Mouse (Mus musculus) lung, postnatal 14 days (tissue): ENCODE results near the gene Tinagl1.

ENCODE experiments used
- DNase-seq: peaks from one replicate; pipeline ENCODE4 v3.0.0; 2021

The Tinagl1 gene

DNA sequence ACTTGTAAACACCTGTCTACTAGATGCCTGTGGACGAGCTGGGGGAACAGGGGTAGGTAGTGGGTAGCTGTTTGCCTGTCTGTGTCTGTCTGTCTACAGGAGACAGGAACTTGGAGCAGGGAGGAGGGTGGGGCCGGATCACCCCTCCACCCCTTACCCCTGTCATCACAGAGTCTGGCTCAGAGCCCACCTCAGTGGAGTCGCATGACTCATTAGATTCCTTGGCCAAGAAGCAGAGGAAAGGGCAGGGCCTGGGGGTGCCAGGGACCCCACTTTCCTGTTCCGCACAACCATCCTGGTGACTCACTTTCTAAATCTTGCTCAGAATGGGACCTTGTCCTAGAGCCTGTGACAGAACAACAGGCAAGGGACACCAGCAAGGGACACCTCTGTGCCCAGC, 2.2 kb upstream of the Tinagl1 start:
- DNase-seq = peak; percentile 66

DNA sequence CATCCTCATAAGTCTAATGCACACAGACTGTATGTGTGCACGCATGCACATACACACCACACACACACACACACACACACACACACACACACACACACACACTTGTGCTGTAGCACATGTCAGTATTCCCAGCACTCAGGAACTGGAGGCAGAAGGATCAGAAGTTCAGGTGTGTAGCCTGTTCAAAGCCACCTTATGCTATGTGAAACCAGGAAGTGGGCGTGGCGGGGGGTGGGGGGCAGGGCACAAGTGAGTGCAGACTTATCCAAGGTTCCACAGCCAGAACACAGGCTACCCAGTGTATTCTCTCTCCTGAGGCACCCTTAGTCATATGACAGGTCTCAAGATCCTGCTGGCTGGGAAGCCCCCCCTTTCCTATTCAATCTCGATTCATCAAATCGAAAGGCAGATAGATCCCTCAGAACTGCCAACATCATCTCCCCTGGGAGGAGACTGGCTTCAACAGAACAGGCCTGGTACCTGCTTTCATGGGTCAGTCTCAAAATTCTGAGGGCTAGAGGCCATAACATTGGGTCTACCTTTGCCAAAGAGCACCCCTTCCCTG, 1.3 kb upstream of the Tinagl1 start:
- DNase-seq = no peak

DNA sequence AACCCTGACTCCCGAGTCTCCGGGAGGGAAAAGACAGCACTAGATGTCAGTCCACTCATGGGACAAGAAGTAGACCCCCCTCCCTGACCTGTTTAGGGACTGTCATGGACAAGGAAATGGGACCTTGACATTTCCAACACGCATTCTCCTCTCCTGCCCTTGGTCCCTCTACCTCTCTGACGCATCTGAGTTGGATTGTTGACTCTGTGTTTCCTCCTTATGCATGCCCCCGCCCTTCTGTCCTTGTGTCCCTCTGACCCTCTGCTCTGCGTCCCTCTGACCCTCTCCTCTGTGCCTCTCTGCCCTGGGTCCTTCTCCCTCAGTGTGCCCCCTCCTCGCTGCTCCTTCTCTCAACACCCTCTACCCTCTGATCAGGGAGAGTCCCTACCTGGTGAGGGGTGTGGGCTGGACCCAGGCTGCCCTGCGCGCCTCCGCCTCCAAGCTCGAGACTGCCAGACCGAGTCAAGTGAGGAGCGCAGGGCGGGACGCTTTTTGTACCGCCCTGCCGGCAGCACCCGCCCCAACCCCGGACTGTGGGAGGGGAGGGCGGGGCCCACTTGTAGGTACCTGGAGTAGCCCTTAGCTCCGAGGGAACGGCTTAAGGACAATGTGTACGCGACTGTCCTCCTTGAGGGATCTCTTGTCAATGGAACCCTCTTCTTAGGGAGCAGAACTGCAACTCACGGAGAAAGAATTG, 439 bp downstream of the Tinagl1 start:
- peak; percentile 78 for DNase-seq

DNA sequence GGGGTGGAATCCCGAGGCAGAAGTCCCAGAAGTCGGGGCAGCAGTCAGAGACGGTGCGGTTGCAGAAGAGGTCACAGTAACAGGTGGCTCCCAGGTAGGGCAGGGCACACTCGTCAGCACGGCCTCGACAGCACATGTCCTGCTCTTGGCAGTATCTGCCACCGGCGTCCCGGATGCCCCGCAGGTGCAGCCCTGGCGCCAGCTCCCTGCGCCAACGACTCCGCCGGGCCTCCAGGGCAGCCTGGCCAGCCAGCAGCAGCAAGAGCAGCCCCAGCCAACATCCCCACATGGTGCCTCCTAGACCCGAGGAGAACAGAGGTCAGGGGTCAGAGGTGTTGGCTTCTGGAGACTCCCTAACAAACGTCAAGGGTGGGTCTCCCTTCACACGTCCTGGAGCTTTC, 1.0 kb downstream of the Tinagl1 start:
- DNase-seq = no peak

DNA sequence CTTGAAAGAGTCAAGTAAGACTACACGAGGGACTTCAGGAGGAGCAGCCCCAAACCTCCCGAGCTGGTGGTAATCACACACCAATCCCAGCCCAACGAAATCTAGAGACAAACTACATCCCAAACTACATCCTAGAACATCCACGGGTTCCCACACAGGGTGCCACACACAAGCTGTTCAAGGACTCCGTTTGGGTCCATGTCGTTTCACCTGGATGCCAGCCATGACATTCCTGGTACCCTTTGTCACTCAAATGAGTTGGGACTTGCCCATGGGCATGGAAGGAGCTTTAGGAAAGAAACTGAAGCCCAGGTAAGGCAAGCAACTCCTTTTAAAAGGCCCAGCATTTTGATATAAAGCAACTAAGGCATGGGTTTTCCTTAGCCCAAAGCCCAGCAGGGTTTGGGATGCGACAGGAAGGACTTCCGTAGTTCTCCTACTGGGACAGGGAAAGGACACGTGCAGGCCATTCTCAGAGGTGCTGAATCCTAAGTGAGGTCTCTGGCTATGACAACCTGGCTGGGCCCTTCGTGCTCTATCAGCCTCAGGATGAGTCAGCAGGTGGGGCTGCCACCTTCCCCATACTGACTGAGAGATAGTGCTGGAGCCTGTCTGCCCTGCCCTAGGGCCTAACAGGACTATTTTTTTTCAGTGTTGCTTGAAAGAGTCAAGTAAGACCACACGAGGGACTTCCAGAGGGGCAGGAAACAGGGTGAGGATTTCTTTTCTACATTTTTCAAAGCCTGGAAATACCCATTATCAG, 1.7 kb downstream of the Tinagl1 start:
- no peak for DNase-seq

DNA sequence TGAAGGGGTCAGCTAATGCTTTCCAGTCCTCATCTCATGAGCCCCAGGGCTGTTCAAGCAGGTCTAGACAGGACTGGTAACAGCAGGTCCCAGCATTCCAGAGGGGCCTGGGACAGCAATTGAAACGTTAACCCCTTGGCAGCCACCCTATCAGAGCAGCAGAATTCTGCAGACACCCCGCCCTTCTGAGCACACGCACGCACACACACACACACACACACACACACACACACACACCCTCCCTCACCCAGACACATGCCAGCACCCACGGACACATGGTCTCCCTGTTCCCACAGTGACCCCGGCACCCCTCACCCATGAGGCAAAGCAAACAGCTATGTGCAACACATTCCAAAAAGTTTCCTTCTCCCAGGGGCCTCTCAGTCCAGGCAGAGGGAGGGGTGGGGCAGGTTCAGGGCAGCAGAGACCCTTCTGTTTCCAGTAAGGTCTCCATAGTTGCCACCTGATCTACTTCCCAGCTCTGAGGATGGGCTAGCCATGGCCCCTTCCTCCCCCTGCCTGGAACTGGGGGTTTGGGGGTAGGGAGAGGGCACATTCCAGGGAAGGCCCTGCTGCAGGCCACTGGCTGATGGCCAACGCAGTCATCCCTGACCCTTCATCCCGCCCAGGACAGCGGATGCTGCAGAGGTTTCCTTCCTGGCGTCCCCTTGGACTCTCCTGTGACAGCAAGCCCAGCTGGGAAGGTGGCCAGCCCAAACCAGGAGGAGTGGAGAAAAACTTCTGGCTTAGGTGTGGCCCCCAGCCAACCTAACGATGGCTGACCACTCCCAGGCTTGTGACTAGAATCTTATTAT, 2.8 kb downstream of the Tinagl1 start:
- DNase-seq = peak; percentile 66

DNA sequence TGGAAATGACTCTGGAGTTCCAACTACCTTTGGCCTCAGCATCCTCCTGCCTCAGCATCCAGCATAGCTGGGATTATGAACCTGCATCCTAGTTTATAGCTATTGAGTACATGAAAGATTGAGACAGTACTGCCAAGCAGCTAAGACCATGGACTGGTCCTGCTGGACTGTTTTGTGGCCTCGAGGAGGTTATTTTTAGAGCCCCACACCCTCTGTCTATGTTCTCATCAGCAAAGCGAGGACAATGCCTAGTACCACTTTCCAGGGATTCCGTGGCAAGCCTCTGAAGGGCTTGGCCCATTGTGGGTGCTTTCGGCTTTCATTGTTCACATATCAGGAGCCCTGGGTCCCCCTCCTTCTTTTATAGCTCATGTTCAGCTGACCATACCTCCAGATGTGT, 4.6 kb downstream of the Tinagl1 start:
- DNase-seq = no peak

DNA sequence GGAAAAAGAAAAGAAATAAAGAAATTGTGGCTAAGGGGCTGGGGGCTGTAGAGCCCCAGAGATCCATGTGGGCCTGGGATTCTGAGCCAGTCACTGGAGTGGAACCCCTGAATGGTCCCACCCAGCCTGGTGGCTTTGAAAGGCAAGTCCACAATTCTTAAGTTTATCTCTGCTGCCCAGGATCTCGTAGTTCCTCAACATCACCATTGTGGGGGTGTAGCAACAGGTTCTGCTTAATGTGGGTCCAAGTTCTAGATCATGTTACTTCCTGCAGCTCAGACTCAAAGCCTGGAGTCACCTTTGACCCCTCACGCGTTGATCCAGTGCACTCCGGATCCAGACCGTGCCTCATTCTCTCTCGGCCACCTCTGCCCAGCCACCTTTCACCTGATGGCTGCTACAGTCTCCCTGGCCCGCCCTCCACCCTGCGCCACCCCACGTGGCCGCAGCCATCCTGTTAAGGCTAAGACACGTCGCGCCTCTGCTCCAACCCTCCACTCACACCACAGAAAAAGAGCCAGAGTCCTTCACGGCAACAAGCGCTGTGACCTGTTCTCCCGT, 5.4 kb downstream of the Tinagl1 start:
- DNase-seq = no peak

DNA sequence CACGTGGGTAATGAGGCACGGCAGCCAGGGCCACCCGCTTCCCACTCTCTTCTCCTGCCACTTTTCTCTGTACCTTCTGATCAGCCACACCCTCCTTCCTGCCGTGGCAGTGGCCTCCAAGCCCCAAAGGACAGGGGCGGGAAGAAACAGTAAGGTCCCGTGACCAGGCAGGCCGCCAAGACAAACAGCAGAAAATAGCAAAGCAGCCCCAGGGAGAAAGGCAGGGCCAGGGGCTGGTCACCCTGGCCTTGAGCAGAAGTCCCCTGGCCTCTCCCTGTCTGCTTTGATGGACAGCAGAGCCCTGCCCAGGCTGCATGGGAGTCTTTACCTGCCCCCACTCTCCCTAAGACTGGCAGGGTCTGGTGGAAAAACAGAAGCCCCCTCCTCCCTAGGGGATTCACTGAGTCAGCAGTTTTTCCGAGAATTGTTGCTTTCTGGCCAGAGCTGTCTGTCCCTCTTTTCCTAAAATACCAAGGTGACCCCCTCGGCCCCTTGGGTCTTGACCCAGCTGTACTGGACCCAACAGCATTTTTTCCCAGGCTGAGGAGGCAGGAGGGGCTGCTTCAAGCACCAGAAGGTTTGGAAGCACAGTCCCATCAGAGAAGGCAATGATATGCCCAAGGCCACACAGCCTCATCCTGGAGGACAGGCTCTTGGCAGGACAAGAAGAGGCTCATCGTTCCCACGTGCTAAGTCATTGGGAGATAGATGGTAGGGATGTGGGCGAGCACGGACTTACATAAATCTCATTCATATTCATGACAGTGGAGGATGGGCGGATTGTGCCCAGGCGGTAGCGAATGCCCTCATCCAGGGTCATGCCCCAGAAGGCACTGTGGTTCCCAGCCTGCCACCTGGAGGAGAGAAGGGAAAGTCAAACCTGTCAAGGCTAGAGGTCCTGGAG, 6.4 kb downstream of the Tinagl1 start:
- DNase-seq = peak; percentile 92

DNA sequence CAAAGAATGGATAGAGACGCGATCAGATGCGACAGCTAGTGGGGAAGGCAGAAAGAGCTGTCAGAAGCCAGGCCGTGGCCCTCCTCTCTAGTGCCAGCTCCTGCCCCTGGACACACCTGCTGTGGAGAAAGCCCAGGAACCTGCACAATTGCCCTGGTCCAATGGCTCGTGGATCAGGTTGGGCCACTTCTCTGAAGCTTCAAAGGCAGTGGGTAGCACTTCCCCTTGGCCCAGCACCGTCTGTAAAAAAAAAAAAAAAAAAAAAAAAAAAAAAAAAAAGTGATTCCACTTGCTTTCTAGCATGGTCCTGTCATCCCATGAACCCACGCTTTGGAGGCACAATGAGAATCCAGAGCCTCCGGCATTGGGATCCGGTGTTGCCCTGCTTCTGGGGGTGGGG, 7.1 kb downstream of the Tinagl1 start:
- DNase-seq = no peak

DNA sequence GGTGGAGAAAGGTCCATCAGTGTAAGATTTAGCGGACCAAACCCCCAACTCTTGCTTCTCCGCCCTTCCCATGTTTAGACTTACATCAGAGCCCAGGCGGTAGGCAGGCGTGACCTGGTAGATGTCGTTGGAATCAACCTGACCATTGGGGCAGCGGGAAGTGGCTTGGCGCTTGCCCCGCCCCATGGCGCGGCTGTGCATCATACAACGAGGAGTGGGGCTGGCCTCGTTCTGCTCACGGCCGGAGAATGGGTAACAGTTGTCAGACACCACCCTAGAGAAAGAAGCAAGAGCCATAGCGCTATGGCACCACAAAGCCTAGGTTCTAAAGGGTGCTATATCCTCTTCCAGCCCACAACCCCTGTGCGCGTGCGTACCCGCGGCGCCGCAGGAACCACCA, 7.6 kb downstream of the Tinagl1 start:
- DNase-seq = no peak

DNA sequence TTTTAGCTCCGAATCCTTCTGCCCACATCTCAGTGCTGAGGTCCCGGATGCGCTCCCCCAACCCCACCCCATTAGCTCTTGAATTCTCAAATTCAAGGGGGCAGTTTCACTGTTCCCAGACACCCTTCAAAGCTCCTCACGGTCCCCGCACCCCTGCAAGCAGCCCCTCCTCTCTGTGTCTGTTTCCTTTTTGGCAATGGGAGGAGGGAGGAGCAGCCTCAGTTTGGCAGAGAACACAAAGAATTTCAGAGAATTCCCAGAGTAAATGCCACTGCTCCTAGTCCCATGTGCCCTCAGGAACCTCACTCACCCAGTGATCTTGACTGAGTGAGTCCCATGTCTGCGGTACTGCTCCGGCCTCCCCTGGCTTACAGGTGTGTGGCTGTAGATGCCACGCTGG, 8.3 kb downstream of the Tinagl1 start:
- no peak for DNase-seq

DNA sequence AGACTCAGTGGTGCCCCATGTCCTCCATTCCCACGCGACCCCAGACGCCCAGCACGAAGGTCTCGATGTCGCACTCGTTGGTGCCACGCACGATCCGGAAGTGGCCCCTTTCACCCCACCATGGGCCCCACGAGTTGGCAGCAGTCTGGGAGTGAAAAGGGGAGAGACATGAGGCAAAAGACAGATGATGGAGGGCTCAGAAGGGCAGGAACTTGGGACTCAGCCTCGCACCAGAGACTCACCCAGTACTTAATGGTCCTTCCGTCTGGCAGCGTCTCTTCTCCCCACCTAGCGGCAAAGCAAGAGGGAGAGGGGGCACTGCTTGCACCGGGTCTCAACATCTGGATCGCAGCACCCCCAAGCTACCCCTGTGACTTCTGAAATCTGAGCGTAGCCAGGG, 8.9 kb downstream of the Tinagl1 start:
- no peak for DNase-seq

DNA sequence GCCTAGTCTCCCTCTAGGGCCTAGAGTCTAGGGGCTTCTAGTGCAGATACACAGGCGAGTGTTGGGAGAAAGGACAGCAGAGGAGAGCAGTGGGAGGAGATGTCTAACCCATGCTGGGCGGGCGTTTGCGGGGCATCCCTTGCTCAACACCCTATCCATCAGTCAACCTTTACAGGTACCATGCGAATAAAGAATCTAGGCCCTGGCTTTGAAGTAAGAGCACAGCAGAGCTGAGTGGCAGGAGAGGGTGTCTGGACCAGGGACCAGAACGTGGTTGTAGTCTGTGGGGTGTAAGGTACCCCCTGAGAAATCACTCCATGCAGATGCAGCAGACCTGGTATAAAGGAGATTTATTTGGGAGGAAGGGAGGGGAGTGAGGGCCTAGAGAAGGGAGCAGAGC, 10.8 kb downstream of the Tinagl1 start:
- DNase-seq = no peak

DNA sequence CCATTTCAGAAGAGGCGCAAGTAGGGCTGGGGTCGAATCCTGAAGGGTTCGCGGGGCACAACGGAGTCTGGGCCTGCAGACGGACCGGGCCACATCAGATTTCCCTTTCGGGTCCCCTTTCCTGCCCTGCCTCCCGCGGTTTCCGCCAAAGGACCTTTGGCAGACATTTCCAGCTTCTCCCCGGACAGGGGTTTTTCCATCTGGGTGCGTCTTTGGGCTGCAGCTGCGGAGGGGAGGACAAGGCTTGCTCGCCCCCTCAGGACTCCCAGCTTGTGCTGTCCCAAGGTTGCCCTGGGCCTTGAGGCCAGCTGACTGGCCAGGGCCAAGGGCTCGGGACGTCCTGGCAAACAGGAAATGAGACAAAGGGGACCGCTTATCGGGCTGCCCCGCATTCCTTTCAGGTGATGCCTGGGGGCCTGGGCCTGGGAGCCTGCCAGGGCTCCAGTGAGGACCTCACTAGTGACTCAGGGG, 11.5 kb downstream of the Tinagl1 start:
- peak; percentile 66 for DNase-seq

DNA sequence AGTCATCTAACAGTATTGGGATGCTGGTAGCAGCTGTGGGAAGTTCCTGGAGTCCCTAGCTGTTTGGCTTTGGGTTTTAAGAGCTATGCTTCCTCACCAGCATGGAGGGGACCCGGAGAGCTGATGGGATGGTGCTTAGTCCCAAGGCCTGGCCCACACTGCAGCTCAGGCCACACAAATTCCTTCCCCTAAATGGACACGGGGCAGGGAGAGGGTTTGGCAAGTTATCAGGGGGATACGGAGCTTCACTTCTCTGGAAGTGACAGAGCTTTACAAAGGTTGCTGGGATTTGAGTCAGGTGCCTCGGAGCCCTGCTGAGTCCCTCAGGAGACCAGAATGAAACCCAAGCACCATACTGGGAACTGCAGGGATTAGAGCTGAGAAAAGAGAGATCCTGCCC, 13.6 kb downstream of the Tinagl1 start:
- DNase-seq = no peak

DNA sequence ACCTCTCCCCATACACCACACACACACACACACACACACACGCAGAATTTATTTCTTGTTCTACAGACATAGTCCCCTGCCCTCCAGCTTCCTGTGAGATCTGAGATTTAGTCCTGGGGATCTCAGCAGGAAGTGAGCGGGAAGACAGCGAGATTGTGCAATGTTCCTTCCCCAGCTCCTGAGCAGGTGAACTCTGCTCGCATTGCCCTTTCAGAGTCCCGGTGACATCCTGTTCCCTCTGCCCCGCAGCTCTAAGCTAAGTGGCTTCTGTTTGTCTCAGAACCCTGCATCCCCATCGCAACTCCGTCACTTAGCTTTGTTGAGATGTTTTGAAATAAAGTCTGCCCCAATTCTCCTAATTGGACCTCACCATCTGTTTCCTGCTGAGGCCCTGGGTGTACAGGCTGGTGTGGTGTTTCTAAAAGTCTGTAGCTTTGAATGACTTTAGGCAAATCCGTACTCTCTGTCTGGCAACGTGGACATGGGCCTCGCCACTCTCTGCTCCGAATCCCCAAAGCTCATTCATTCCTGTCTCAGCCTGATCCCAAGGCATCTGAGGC, 18.0 kb downstream of the Tinagl1 start:
- no peak for DNase-seq

DNA sequence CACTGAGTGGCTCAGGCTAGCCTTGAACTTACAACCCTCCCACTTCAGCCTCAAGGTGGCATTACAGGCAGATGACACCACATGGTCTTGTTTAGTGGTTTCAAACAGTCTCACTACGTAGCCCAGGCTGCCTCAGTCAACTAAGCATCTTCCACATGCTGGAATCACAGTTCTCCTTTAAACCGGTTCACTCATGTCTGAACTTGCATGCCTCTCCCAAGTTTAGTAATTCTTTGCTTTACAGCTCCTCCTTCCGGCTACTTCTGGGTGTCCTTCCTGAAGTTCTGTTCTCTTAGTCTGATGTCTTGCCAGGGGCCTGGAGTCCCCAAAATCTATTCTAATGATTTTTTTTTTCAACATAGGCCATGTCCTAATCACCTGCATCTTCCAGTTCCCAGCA, 20.7 kb downstream of the Tinagl1 start:
- no peak for DNase-seq

DNA sequence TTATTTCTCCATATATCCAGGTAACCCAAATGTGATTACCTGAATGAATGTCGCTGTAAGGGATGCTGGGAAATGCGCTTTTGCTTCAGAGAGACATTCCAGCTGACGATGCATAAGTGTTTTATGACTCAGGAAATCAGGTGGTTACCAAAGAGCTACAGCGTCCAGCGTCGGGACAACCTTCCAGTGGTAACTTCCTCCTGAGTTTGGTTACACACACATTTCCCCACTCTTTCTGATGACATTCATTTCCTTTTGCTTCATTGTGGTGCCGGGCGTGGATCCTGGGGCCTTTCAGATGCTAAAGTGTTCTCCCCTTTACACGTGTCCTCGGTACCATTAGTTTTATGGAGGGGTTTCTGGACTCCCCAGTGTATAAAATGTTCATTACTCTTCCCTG, 26.5 kb downstream of the Tinagl1 start:
- no peak for DNase-seq

DNA sequence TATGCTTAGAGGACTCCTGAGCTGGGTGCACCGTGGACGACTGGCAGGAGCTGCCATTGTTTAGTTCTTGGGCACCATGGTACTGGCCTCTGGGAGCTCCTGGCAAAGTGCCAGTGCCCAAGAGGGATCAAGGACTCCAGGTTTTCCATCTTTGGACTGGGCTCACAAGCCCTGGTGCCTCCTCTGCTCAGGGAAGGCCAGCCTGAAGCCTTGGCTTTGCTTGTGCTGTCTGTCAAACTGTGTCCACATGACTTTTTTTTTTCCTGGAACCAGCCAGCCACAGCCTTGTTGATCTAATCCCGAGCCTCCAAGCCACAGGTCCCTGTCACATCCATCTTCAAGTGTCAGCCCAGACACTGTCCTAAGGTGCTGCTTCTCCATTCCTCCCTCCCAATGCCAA, 33.1 kb downstream of the Tinagl1 start:
- DNase-seq = no peak

DNA sequence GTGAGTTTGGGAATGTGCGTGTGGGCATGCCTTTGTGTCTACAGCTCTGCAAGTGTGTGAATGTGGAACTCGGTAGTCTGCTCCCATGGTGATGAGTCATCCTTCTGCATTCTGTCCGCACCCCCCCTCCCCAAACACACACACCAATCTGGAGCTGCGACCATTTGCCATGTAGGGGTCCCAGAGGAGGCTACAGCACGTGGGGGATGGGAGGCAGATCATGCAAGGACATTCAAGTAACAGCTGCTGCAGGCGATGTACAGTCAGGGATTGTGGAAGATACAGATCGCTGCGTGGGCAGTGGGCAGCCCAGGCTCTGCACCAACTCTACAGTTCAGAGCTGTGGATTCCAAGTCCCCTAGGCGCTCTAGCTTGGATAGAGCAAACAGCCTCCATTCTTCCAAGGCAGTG, 33.9 kb downstream of the Tinagl1 start:
- DNase-seq = no peak

DNA sequence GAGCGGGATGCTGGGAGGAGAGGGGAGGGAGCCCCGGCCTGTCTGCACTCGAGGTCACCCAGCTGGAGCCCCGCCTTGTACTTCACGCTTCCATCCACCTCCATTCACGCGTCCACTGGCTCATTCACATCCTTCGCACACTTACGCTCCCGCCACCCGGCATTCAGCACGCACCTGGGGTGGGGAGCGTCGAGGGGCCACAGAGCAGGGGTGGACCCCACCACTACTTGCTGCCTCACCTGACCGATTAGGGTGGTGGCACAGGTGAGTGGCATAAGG, 35.8 kb downstream of the Tinagl1 start, which contains the start of gene Hcrtr1:
Gene Hcrtr1, minus strand, starts transcription at position 146 of the 279 bp plus-strand sequence.
- DNase-seq = no peak
